Mouse (Mus musculus) heart, adult 2 months (tissue): ENCODE data around the gene Baz2b. TPM values are rescaled to one million over a fixed set of nuclear protein-coding genes. Genes with fewer than 3 reads are reported as not detected.

ENCODE experiments used
- DNase-seq, 2 experiments: peaks; one replicate each; pipeline ENCODE4 v3.0.0; 2021
- H3K27ac ChIP-seq: fragments of 200-600 bp; 2 replicates; pipeline ENCODE4 v1.8.1; 2022
- H3K27me3 ChIP-seq: fragments of 200-500 bp; 2 replicates; pipeline ENCODE4 v1.6.1; 2012; ENCODE audit warnings: mild to moderate bottlenecking, low read length, inconsistent platforms, mixed read lengths; ENCODE audit not compliant: control insufficient read depth, insufficient read depth
- H3K36me3 ChIP-seq: fragments of 200-500 bp; 2 replicates; pipeline ENCODE4 v1.6.1; 2012; ENCODE audit warnings: low read length, inconsistent platforms; ENCODE audit not compliant: control insufficient read depth, insufficient read depth
- H3K4me1 ChIP-seq: fragments of 200-500 bp; 2 replicates; pipeline ENCODE4 v1.6.1; 2011; ENCODE audit warnings: low read length; ENCODE audit not compliant: control insufficient read depth, insufficient read depth
- H3K4me3 ChIP-seq: fragments of 200-600 bp; 2 replicates; pipeline ENCODE4 v1.8.1; 2022
- H3K79me2 ChIP-seq: fragments of 200-500 bp; replicated peaks from 2 replicates; pipeline ENCODE4 v1.6.1; 2012; ENCODE audit warnings: mild to moderate bottlenecking, inconsistent platforms, low read length, moderate library complexity, mixed read lengths; ENCODE audit not compliant: control insufficient read depth, insufficient read depth
- H3K9ac ChIP-seq: fragments of 200-500 bp; 2 replicates; pipeline ENCODE4 v1.6.1; 2012; ENCODE audit warnings: low read depth, mild to moderate bottlenecking, control low read depth, inconsistent platforms, low read length, mixed read lengths
- CTCF ChIP-seq: fragments of 200-600 bp; IDR thresholded peaks from 2 replicates; pipeline ENCODE4 v1.8.1; 2022; ENCODE audit warnings: antibody characterized with exemption, mild to moderate bottlenecking, moderate library complexity
- EP300 ChIP-seq: fragments of 200-500 bp; IDR thresholded peaks from 2 replicates; pipeline ENCODE4 v1.6.1; 2011; ENCODE audit warnings: low read depth, low read length, control low read depth; ENCODE audit not compliant: insufficient read depth
- POLR2A ChIP-seq: fragments of 200-500 bp; IDR thresholded peaks from 2 replicates; pipeline ENCODE4 v1.6.1; 2011; ENCODE audit warnings: mild to moderate bottlenecking, low read depth, low read length, control low read depth; ENCODE audit not compliant: insufficient read depth
- WGBS: fragments of 180-500 bp; shearing (Covaris S2); methylation state at CpG from one replicate; pipeline ENCODE4 v1.1.7; 2018; 5-methylcytosine and 5-hydroxymethylcytosine counted together
- intact Hi-C: fragments of 180-260 bp; cut with DNase I; formaldehyde crosslinking; loops from one replicate; pipeline ENCODE4 v1.15.1; 2025
- polyA plus RNA-seq: library from polyadenylated mRNA; depleted of rRNA; stranded (reverse); fragments of >200 nt; gene quantifications from 2 replicates; pipeline ENCODE4 v1.2.3, GENCODE M21; 2012
- total RNA-seq, 2 experiments: library from RNA; stranded (reverse); gene quantifications; 2 replicates each; pipeline ENCODE4 v1.2.3; 2021

The Baz2b gene
- total and polyA plus RNA-seq, 3 experiments = 12.8 to 39.5 (median 39.5) TPM

- DNase-seq = no peak
- Histone ChIP-seq H3K27ac (no peak overlapping the region), H3K27me3 (no peaks in the 10 kb centered on the region), H3K4me1 (peaks cover 4% of the 10 kb centered on the region), H3K9ac (no peak overlapping the region), H3K36me3 (peaks cover 13% of the 10 kb centered on the region), H3K79me2 (peaks cover 9% of the 10 kb centered on the region), H3K4me3 (no peak overlapping the region)
- WGBS = 71% methylated on average over 12 of the region's 12 CpGs
- no peak for TF ChIP-seq POLR2A
- no peak for TF ChIP-seq CTCF
- intact Hi-C loops = no loop called here
Measured at GRCm38 (mm10) chr2:60042699-60043098, 166.9 kb downstream of the Baz2b start.

- DNase-seq = no peak
- no peak for TF ChIP-seq POLR2A
- no peak for TF ChIP-seq EP300
- no peak for TF ChIP-seq CTCF
- Histone ChIP-seq H3K4me3 (no peak overlapping the region), H3K79me2 (peaks cover 9% of the 10 kb centered on the region), H3K36me3 (peaks cover 13% of the 10 kb centered on the region), H3K4me1 (peaks cover under 1% of the 10 kb centered on the region), H3K27ac (no peak overlapping the region), H3K9ac (no peak overlapping the region), H3K27me3 (no peaks in the 10 kb centered on the region)
- intact Hi-C loops = no loop called here
- 79% methylated on average over 4 of the region's 4 CpGs for WGBS
Measured at GRCm38 (mm10) chr2:60041485-60042274, 168.0 kb downstream of the Baz2b start.

- DNase-seq = no peak
- Histone ChIP-seq H3K79me2 (peaks cover 9% of the 10 kb centered on the region), H3K4me1 (peaks cover 2% of the 10 kb centered on the region), H3K27ac (no peak overlapping the region), H3K36me3 (no peaks in the 10 kb centered on the region; the same call in 1 of the 2 replicates), H3K4me3 (no peak overlapping the region), H3K9ac (no peak overlapping the region), H3K27me3 (no peaks in the 10 kb centered on the region)
- intact Hi-C loops = no loop called here
- TF ChIP-seq POLR2A (no peak), EP300 (no peak), CTCF (no peak)
- 64% methylated on average over 3 of the region's 3 CpGs for WGBS
Measured at GRCm38 (mm10) chr2:60040162-60040561, 169.5 kb downstream of the Baz2b start.

GRCm38 (mm10) chr2:60037011-60037551 is 172.6 kb downstream of the Baz2b start:
- TF ChIP-seq EP300 (no peak), POLR2A (no peak), CTCF (no peak)
- H3K27me3 ChIP-seq = no peaks in the 10 kb centered on the region
- intact Hi-C loops = loop anchor here (2.0 to 10.0 kb wide), 4 partner anchors 40 to 170 kb away; partner anchors contain the start of genes Baz2b and March7
- H3K4me1 ChIP-seq = peaks cover 2% of the 10 kb centered on the region
- H3K9ac ChIP-seq = peak overlapping the region; percentile 30; the same call in 1 of the 2 replicates
- H3K79me2 ChIP-seq = peaks cover 10% of the 10 kb centered on the region
- no peaks in the 10 kb centered on the region; the same call in 1 of the 2 replicates for H3K36me3 ChIP-seq
- 15% methylated on average over 19 of the region's 19 CpGs for WGBS
- peak overlapping the region; percentile 75 for H3K27ac ChIP-seq
- peak overlapping the region; percentile 57 for H3K4me3 ChIP-seq
- DNase-seq = peak; percentile 45 to 48

- WGBS = 58% methylated on average over 3 of the region's 3 CpGs
- Histone ChIP-seq H3K4me1 (peaks cover 2% of the 10 kb centered on the region), H3K27me3 (no peaks in the 10 kb centered on the region), H3K79me2 (peaks cover 10% of the 10 kb centered on the region), H3K4me3 (peak overlapping the region; percentile 57; the same call in 1 of the 2 replicates), H3K27ac (peak overlapping the region; percentile 75), H3K9ac (no peak overlapping the region), H3K36me3 (no peaks in the 10 kb centered on the region)
- intact Hi-C loops = loop anchor here (2.0 to 10.0 kb wide), 4 partner anchors 41 to 171 kb away; partner anchors contain the start of genes Baz2b and March7
- TF ChIP-seq CTCF = no peak
- no peak for TF ChIP-seq POLR2A
- no peak for TF ChIP-seq EP300
- DNase-seq = no peak
Measured at GRCm38 (mm10) chr2:60036361-60036760, 173.3 kb downstream of the Baz2b start.

- TF ChIP-seq POLR2A = no peak
- no peak for TF ChIP-seq EP300
- no peak for TF ChIP-seq CTCF
- no peak for DNase-seq
- Histone ChIP-seq H3K36me3 (no peaks in the 10 kb centered on the region), H3K27me3 (no peaks in the 10 kb centered on the region), H3K9ac (no peak overlapping the region), H3K4me3 (no peak overlapping the region), H3K27ac (no peak overlapping the region), H3K4me1 (no peaks in the 10 kb centered on the region), H3K79me2 (peaks cover 4% of the 10 kb centered on the region; the same call in 1 of the 2 replicates)
- intact Hi-C loops = loop anchor here (10.0 kb wide), 1 partner anchor 56 kb away; no protein-coding TSS in a partner anchor
- WGBS = 92% methylated on average over 3 of the region's 3 CpGs
Measured at GRCm38 (mm10) chr2:60030991-60031390, 178.6 kb downstream of the Baz2b start.
